Mouse (Mus musculus) lung, postnatal 0 days (tissue): ENCODE results near the gene Tmem203. TPM values are rescaled to one million over a fixed set of nuclear protein-coding genes. Genes with fewer than 3 reads are reported as not detected.

ENCODE experiments used
- ATAC-seq: fragments of 200-750 bp; cut with Nextera tagmentation; 2 replicates; pipeline ENCODE4 v1.8.0; 2017; ENCODE audit warnings: moderate library complexity
- DNase-seq: peaks from one replicate; pipeline ENCODE4 v3.0.0-alpha.2; 2016; ENCODE audit warnings: low spot score
- H3K27ac ChIP-seq: fragments of 300-500 bp; sonication (generic); 2 replicates; pipeline ENCODE4 v1.5.1; 2014; ENCODE audit warnings: antibody characterized with exemption, mild to moderate bottlenecking, low read length, mixed read lengths
- H3K27me3 ChIP-seq: fragments of 300-500 bp; sonication (generic); replicated peaks from 2 replicates; pipeline ENCODE4 v1.6.1; 2014; ENCODE audit warnings: low read length, mixed read lengths; ENCODE audit not compliant: insufficient read depth
- H3K36me3 ChIP-seq: fragments of 300-500 bp; sonication (generic); 2 replicates; pipeline ENCODE4 v1.6.1; 2014; ENCODE audit warnings: low read length, mixed read lengths; ENCODE audit not compliant: insufficient read depth
- H3K4me1 ChIP-seq: fragments of 300-500 bp; sonication (generic); 2 replicates; pipeline ENCODE4 v1.6.1; 2014; ENCODE audit warnings: antibody characterized with exemption, low read depth, low read length, mixed read lengths; ENCODE audit not compliant: insufficient read depth
- H3K4me2 ChIP-seq: fragments of 300-500 bp; sonication (generic); replicated peaks from 2 replicates; pipeline ENCODE4 v1.6.1; 2014; ENCODE audit warnings: low read depth, mild to moderate bottlenecking, low read length, moderate library complexity, mixed read lengths
- H3K4me3 ChIP-seq: fragments of 300-500 bp; sonication (generic); 2 replicates; pipeline ENCODE4 v1.5.1; 2014; ENCODE audit warnings: low read depth, low read length
- H3K9ac ChIP-seq: fragments of 300-500 bp; sonication (generic); replicated peaks from 2 replicates; pipeline ENCODE4 v1.6.1; 2014; ENCODE audit warnings: low read depth, mild to moderate bottlenecking
- H3K9me3 ChIP-seq: fragments of 300-500 bp; sonication (generic); 2 replicates; pipeline ENCODE4 v1.6.1; 2016; ENCODE audit warnings: low read length, mixed read lengths
- CTCF ChIP-seq: IDR thresholded peaks from 2 replicates; pipeline ENCODE4 v1.5.1; 2016; ENCODE audit warnings: antibody characterized with exemption, mild to moderate bottlenecking
- EP300 ChIP-seq: IDR thresholded peaks from 2 replicates; pipeline ENCODE4 v1.6.1; 2016; ENCODE audit warnings: antibody characterized with exemption, mild to moderate bottlenecking, control low read depth
- WGBS: fragments of 180-500 bp; shearing (Covaris S2); extraction: QIAGEN DNeasy Blood & Tissue Kit; methylation state at CpG from one replicate; pipeline ENCODE4 v1.1.7; 2014; 5-methylcytosine and 5-hydroxymethylcytosine counted together
- polyA plus RNA-seq: library from polyadenylated mRNA; unstranded; fragments of >200 nt; fragmentation: Nextera tagmentation; extraction: Ambion mirVana; gene quantifications from 2 replicates; pipeline ENCODE4 v1.2.1, GENCODE M21; 2015

Tmem203 gene
- polyA plus RNA-seq, 1 experiment from 2014 or later: 44.9 TPM

DNA sequence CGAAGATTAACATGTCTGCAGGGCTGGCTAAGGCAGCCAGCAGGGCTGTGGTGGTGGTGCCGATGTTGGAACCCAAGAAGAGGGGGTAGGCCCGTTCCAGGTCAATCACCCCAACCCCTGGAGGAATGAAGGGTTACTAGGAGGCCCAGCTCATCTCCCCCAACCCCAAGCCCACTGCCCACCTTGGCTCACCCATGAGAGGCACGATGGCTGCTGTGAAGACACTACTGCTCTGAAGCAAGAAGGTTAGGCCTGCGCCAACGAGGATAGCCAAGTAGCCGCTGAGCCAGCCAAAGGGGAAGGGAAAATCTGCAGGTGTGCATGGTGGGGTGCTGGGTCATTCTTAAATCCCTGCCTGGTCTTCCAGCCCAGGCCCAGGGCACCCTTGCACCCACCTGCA, 24.7 kb upstream of the Tmem203 start:
- ATAC-seq (no peak), DNase-seq (no peak)
- Histone ChIP-seq H3K9me3 (no peaks in the 10 kb centered on the region), H3K36me3 (no peaks in the 10 kb centered on the region), H3K9ac (no peak overlapping the region), H3K4me2 (no peak overlapping the region), H3K27me3 (no peaks in the 10 kb centered on the region; the same call in 1 of the 2 replicates), H3K4me1 (peaks cover 4% of the 10 kb centered on the region; the same call in 1 of the 2 replicates), H3K4me3 (no peak overlapping the region), H3K27ac (no peak overlapping the region)
- TF ChIP-seq EP300 (no peak), CTCF (no peak)
- 84% methylated on average over 7 of the region's 7 CpGs for WGBS

DNA sequence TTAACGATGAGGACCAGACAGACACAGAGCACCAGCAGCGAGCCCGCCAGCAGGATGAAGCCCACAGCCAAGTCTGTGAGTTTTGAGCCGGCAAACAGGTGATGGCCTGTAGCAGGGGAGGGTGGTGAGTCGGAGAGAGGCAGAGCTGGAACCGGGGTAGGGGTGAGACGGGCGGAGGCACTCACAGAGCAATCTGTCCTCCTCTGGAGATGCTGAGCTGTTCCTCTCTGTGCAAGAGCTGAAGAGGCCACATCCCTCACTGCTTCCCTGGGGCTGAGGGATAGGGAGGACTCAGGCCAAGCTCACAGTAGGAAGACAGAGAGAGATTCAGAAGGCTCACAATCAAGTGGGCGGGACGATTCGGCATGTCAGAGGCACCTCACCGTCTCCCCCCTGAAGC, 24.2 kb upstream of the Tmem203 start:
- 54% methylated on average over 12 of the region's 12 CpGs for WGBS
- Histone ChIP-seq H3K36me3 (no peaks in the 10 kb centered on the region), H3K9ac (no peak overlapping the region), H3K27me3 (no peaks in the 10 kb centered on the region; the same call in 1 of the 2 replicates), H3K9me3 (no peaks in the 10 kb centered on the region), H3K4me1 (no peaks in the 10 kb centered on the region; the same call in 1 of the 2 replicates), H3K4me3 (no peak overlapping the region), H3K4me2 (no peak overlapping the region), H3K27ac (no peak overlapping the region)
- ATAC-seq: no peak
- no peak for TF ChIP-seq EP300
- TF ChIP-seq CTCF: no peak
- DNase-seq: no peak

DNA sequence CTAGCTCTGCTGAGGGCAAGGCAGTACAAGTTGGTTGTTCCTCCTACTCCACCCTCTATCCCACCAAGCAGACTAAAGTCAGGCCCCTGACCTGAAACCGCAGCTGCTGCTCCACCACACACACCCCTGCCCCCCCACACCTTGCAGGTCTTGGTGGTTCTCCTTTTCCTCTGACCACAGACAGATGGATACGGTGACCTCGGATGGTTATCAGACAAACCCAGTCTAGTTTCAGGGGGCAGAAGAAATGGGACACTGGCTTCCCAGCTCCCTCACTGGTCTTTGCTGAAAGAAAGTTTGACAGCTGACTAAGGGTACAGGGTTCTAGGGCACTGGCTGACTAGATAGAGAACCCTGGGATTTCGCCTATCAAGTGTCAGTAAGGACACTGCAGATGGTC, 21.8 kb upstream of the Tmem203 start:
- TF ChIP-seq CTCF (no peak), EP300 (no peak)
- 71% methylated on average over 4 of the region's 4 CpGs for WGBS
- no peak overlapping the region for H3K9ac ChIP-seq
- no peaks in the 10 kb centered on the region; the same call in 1 of the 2 replicates for H3K27me3 ChIP-seq
- ATAC-seq: no peak
- no peaks in the 10 kb centered on the region for H3K4me1 ChIP-seq
- no peak overlapping the region for H3K4me2 ChIP-seq
- no peaks in the 10 kb centered on the region for H3K36me3 ChIP-seq
- no peak overlapping the region for H3K27ac ChIP-seq
- no peak overlapping the region for H3K4me3 ChIP-seq
- no peaks in the 10 kb centered on the region for H3K9me3 ChIP-seq
- DNase-seq: no peak

DNA sequence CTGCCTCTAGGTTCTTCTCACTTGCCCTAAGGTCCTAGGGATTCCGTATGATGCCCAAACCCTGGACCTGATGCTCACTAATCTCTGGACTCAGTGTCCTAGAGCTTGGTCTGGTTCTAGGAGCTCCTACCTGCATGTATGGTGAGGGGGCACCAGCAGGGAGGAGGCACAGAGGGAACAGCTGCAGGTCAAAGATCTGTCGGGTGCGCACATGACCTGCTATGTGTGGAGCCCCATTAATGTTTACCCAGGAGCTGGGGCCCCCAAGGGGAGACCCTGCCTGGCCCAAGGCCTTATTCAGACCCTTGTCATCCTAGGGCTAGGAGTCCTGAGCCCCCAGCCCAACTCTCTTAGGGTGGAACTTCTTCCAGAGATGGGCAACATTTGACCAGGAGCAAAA, 21.2 kb upstream of the Tmem203 start, which contains the start of gene Slc34a3:
TSS of gene Slc34a3 (minus strand) at position 315 of the 400 bp plus-strand sequence.
- no peak within 1 kb of the TSS for H3K9ac ChIP-seq
- no peaks in the 10 kb centered on the region for H3K36me3 ChIP-seq
- WGBS: 46% methylated on average over 3 of the region's 3 CpGs
- DNase-seq: no peak
- no peak for ATAC-seq
- H3K4me2 ChIP-seq: no peak within 1 kb of the TSS
- TF ChIP-seq CTCF (no peak), EP300 (no peak)
- no peak within 1 kb of the TSS for H3K4me3 ChIP-seq
- H3K27ac ChIP-seq: no peak within 1 kb of the TSS
- H3K27me3 ChIP-seq: no peaks in the 10 kb centered on the region; the same call in 1 of the 2 replicates
- H3K4me1 ChIP-seq: no peaks in the 10 kb centered on the region
- no peaks in the 10 kb centered on the region for H3K9me3 ChIP-seq

DNA sequence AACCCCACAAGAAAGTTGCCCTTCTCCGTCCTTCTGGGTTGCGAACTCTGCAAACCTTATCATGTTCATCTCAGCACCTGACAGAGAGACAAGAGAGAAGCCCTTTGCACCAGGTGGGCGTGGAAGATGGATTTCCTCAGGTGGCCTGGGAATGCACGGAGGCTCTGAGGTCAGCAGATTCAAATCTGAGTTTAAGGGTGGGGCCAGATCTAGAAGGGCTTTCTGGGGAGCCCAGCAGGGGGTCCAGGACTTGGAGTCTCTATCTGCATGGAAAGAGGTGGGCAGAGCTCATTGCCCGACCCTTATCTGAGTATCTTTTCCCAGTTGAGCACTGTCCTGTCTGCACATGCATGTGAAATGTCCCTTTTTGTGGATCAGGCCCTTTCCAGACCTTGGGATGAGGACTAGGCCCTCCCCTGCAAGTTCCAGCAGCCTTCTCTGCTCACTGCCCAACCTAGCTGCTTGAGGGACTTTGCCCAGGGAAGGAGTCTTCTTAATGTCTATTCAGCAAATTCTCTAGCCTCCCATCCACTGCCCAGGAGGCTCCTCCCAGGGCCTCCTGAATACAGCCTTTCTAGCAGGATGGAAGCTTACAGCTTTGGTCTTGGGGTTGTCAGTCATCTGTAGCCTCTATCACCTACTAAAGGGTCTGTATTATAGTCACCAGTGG, 20.6 kb upstream of the Tmem203 start:
- WGBS: 42% methylated on average over 5 of the region's 5 CpGs
- H3K27me3 ChIP-seq: no peaks in the 10 kb centered on the region; the same call in 1 of the 2 replicates
- DNase-seq (no peak), ATAC-seq (no peak)
- no peak overlapping the region for H3K4me3 ChIP-seq
- no peaks in the 10 kb centered on the region for H3K9me3 ChIP-seq
- H3K4me1 ChIP-seq: no peaks in the 10 kb centered on the region
- TF ChIP-seq EP300: no peak
- no peak for TF ChIP-seq CTCF
- no peaks in the 10 kb centered on the region for H3K36me3 ChIP-seq
- H3K27ac ChIP-seq: no peak overlapping the region
- no peak overlapping the region for H3K9ac ChIP-seq
- H3K4me2 ChIP-seq: no peak overlapping the region

DNA sequence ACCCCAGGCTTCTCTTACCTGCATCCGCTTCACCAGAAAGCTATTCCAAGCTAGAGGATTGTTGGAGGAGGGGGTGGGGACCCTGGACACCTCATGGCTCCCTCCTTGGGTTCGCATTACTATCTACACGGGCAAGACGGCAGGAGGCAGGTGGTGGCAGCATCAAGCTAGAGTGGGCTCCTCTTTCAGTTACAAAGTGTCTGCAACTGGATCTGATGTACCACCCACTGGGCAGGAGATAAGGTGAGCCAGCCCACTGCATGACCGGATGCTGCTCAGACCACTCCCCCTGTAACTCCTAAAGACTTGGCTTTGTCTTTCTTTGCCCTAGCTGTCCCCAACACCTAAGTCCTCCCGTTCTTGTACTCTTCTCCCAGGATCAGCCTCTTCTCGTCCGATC, 18.6 kb upstream of the Tmem203 start, which contains the start of gene Rnf224:
TSS of gene Rnf224 (minus strand) at position 174 of the 400 bp plus-strand sequence.
- ATAC-seq: no peak
- TF ChIP-seq CTCF (no peak), EP300 (no peak)

More for the DNA sequence above, 18.6 kb upstream of the Tmem203 start, which contains the start of gene Rnf224:
- 21% methylated on average over 8 of the region's 8 CpGs for WGBS
- Histone ChIP-seq H3K9ac (no peak within 1 kb of the TSS), H3K4me2 (no peak within 1 kb of the TSS), H3K27me3 (peaks cover 3% of the 10 kb centered on the region; the same call in 1 of the 2 replicates), H3K4me3 (no peak within 1 kb of the TSS), H3K9me3 (no peaks in the 10 kb centered on the region), H3K36me3 (no peaks in the 10 kb centered on the region), H3K4me1 (peaks cover 7% of the 10 kb centered on the region; the same call in 1 of the 2 replicates), H3K27ac (peak within 1 kb of the TSS; percentile 69; the same call in 1 of the 2 replicates)
- no peak for DNase-seq
